Mouse (Mus musculus): ENCODE results near the gene Dpp3.
A peak's percentile ranks its signal among the peaks of the same experiment; 100 is the strongest.
"Not testable (repeated sequence)": the region's sequence is repeated elsewhere in the genome, so short reads cannot be mapped to it uniquely, and the experiment has no call there.

The Dpp3 gene

DNA sequence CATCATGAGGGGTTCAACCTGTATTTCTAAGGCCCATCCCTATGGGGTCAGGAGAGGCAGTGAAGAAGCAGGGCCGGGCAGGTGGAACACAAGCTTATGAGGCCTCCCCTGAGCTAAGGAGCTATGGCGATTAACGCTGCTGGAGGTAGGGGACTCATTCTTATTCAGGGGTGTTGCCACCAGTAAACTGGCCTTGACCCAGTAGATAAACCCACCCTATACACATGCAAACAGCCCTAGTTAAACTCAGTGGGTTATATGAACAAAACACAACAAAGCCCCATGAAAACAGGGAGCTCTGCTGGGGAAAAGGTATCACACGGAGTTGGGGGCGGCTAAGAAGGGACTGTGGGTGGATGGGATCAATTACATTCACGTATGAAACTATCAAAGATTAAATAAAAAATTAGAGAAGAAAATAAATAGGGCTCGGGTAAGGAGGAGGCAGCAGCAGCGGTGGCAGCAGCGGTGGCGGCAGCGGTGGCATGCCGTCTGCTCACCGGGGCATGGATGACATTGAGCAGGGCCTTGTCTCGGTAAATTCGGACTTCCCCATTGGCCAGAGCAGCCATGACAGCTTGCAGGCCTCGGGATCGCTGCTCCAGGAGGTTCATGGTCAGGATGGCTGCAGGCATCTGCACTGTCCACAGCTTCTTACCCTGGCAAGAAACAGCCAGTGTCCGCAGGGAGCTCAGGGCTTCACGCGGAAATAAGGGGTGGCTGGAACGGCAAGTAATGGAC lies 31.1 kb downstream of the Dpp3 start:
- no peak for DNase-seq (ENCODE audit: low read depth in 1 of 2, low spot score in 2 of 2)

DNA sequence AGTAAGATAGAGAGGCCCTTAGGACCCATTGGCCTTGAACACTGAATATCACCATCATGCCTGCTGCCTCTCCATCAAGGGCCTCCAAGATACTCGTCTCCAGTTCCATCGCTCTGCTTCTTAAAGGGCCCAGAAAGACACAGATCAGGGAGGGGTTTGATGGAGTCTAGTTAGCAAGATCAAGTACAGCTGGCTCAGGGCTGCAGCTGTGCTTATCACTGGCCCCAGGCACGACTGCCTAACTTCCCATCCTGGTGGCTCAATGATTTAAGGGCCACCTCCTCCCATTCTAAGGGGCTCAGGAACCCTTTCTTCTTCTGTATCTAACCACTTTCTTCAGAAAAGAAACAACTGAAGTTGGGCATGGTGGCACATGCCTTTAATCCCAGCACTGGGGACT lies 36.3 kb downstream of the Dpp3 start:
- DNase-seq (ENCODE audit: low read depth in 1 of 2, low spot score in 2 of 2): no peak

DNA sequence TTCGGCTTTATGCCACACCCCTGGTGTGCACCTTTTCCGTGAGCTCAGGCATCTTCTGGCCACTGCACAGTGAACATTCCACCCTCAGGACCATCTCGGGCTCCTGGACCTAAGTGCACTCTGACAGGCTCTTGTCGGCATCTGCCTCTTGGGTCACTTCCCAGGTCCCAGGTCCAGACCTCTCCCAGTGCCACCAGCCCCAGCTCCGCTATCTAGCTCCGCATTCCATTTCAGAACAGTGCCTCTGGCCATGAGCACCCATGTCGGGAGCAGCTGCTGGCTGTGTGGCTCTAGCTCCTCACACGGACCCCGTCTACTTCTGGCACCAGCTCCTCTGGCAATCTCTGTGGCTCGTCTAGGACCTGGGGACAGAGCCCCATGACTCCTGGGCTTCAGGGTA lies 38.3 kb downstream of the Dpp3 start:
- DNase-seq (ENCODE audit: low read depth in 1 of 2, low spot score in 2 of 2): no peak

DNA sequence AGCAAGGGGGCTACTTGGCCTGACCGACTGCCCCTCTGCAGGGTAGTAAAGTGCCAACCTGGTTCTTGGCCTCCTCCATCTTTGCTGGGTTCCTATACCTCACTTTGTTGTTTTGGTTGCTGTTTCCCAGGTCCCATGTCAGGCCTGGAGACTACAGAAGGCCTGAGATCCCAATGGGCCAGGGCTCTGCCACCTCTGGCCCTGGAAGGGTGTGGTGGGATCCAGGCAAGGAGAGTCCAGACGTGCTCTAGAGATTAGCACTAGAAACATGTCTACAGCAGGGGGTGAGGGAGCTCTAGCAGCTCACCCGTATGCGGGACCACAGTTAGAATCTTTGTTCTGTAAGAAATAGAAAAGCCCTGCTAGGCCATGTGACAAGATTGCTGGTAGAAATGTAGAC lies 44.1 kb downstream of the Dpp3 start:
- DNase-seq (ENCODE audit: low read depth in 1 of 2, low spot score in 2 of 2): no peak

DNA sequence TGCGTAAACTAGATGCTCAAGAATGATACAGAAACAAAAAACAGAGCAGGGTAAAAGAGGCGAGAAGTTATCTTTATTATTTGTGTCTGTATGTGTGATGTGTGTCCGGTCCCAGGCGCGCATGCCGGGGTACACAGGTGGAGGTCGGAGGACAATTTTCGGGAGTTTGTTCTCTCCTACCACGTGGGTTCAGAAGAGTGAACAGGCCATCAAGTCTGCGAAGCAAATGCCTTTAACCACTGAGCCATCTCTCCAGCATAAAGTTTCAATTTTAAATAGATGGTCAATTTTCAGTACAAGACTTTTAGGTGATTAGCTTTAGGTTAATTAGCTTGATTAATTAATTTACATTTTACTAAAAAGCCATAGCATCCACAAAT lies 48.8 kb downstream of the Dpp3 start:
- DNase-seq (ENCODE audit: low read depth in 1 of 2, low spot score in 2 of 2): no peak

DNA sequence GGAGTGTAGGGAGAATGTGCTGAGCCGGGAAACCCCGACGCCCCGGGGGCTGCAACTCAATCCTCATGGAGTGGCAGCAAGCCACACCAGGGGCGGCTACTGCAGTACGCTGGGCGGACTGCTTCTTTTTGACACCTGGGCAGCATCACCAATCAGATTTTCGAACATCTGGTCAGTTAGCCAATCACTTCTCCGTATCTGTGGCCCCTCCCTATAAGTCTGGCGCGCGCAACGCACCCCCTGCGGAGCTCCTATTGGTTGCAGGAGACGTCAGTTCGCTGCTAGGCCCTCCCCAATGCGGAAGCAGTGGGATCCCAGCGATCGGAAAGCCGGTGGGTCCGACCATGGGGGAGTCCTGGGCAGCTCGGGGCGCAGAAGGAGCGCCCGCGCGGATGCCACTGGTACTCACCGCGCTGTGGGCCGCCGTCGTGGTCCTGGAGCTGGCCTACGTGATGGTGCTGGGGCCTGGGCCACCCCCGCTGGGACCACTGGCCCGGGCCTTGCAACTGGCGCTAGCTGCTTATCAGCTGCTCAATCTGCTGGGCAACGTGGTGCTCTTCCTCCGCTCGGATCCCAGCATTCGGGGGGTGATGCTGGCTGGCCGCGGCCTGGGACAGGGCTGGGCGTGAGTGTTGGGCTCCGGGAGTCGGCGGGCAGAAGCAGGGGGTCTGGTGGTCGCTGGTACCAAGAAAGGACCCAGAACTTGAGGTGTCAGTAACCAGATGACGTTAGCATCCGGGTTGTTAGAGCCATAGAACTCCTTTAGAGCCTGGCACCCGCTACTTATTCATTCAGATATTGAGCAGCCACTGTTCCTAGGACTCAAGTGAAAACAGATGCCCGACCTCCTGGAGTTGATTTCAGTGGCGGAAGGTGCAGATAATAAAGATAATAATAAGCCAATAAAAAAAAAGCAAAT lies 49.4 kb downstream of the Dpp3 start, which contains the start of gene Zdhhc24:
Zdhhc24 (plus strand) TSS at position 264 of the 919 bp plus-strand sequence.
- peak; percentile 88 to 90 for DNase-seq (ENCODE audit: low read depth in 1 of 2, low spot score in 2 of 2)

DNA sequence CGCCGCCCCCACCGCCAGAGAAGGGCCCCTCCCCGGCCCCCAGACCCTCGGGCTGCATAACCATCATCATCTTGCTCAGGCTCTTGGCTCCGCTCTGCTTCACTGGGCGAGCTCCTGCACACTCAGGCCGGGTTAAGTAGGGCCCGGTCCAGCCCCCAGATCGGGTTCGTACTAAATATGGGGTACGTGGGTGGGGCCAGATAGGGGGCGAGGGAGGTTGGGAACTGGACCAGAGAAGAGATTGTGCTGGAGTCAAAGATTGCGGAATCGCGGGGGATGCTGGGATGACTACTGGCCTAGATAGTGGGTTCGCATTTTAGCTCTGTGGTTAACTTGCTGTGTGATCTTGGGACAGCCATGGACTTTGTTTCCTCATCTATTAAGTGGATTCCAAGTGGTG lies 50.3 kb downstream of the Dpp3 start, which contains the start of gene Actn3:
Actn3 (minus strand) TSS at position 125 of the 400 bp plus-strand sequence.
- no peak for DNase-seq (ENCODE audit: low read depth in 1 of 2, low spot score in 2 of 2)

DNA sequence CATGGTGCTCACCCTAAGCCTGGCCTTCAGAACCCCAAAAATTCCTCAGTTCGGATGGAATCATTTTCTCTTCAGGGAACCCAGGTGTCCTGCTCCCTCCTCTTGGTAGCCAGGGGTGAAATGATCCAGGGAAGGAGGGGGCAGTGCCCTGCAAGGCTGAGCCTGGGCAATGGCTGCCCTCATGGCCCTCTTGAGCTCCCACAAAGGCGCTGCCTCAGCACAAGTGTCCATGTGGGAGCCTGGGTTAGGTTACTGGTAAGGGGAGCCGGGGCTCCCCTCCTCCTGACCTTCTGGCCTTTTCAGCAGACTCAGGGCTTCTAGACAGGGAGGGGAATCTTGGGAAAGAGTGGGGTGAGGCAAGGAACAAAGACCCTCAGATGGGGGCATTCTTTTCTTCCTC lies 51.3 kb downstream of the Dpp3 start:
- no peak for DNase-seq (ENCODE audit: low read depth in 1 of 2, low spot score in 2 of 2)

DNA sequence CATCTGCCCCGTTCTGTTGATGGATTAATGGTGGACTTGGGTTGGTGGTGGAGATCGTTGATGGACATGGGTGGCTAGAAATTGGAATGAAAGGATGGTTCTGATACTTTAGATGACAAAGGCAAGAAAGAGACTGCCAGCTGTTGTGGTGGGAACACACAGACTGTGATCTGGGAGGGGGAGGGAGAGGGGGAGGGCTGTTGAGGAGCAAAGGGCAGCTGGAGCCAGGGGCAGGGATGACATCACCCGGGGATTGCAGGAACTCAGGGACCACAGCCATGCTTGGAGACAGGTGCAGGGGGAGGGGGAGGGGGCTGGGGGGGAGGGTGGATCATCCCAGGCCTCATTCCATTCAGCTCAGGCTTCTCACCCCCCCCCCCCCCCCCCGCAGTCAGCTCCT lies 51.8 kb downstream of the Dpp3 start:
- no peak for DNase-seq (ENCODE audit: low read depth in 1 of 2, low spot score in 2 of 2)

DNA sequence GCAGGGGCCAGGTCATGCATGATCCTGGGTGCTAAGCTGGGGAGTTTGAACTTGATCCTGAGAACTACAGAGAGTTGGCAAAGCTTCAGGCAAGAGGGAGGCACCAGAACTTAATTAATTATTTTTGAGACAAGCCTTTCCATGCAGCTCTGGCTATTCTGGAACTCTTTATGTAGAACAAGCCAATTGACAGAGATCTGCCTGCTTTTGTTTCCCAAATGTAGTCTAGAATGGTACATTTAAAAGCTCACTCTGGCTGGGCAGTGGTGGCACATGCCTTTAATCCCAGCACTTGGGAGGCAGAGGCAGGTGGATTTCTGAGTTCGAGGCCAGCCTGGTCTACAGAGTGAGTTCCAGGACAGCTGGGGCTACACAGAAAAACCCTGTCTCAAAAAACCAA lies 53.5 kb downstream of the Dpp3 start:
- DNase-seq (ENCODE audit: low read depth in 1 of 2, low spot score in 2 of 2): not testable (repeated sequence)

DNA sequence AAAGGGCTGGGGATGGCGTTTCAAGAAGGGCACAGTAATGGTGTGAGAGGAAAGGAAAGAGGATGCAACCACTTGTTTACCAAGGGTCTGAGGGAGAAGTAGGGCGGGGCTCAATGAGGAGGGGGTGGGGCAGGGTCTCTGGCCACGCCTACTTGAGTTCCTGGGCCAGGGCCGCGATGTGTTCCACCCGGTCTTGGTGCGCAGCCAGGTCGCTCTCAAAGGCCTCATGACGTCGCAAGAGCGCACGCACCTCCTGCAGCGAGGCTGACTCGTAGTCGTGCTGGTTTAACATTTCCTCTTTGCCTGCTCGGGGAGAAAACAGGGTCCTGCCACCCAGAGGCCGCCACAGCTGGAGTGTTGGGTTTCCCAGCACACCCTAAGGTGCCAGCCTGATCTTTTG lies 62.9 kb downstream of the Dpp3 start:
- DNase-seq (ENCODE audit: low read depth in 1 of 2, low spot score in 2 of 2): no peak

DNA sequence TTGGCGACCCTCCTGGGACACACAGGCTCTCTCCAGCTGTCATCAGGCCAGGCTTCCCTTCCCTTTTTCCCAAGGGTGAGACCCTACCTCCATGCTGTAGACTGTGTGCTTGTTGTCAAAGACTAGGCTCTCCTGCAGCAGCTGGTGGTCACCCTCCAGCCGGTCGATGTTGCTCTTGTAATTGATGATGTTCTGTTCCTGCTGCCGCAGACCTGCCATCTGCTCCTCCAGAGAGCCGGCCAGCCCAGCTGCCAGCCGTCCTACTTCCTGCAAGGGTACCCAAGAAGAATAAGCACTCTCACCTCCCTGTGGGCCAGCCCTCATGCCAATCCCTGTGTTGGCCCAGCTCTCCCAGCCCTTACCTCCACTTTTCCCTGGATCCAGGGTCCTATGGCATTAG lies 65.0 kb downstream of the Dpp3 start:
- no peak for DNase-seq (ENCODE audit: low read depth in 1 of 2, low spot score in 2 of 2)

DNA sequence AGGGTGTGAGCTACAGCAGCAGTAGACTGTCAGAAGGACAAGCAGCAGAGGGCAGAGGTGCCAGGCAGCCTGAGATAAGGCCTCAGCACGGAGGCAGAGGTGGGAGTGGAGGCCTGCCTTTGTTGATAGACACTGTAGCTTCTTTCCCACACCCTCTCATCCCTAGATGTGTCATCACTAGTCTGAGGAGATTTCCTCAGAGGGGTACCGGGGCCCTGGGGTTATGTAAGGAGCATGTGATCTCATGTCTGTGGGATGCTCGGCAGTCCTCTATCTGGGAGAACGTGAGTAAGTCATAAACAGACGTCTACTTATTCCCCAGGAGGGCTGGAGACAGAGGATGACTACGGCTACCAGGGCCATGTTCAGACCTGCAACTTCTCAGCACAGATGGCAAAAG lies 69.0 kb downstream of the Dpp3 start:
- no peak for DNase-seq (ENCODE audit: low read depth in 1 of 2, low spot score in 2 of 2)

Data from monocyte, adult 2 months (primary cell).